Mouse (Mus musculus) small intestine, adult 2 months (tissue): ENCODE data around the gene Trpd52l3. TPM values are rescaled to one million over a fixed set of nuclear protein-coding genes. Genes with fewer than 3 reads are reported as not detected.

Source experiments
- H3K27ac ChIP-seq: fragments of 200-500 bp; 2 replicates; pipeline ENCODE4 v1.5.1; 2012; ENCODE audit warnings: low read depth, low read length, control low read depth, inconsistent platforms; ENCODE audit not compliant: insufficient read depth
- H3K27me3 ChIP-seq: fragments of 200-500 bp; 2 replicates; pipeline ENCODE4 v1.6.1; 2012; ENCODE audit warnings: mild to moderate bottlenecking, moderate library complexity, low read length, inconsistent platforms; ENCODE audit not compliant: control insufficient read depth, insufficient read depth
- H3K36me3 ChIP-seq: fragments of 200-500 bp; 2 replicates; pipeline ENCODE4 v1.6.1; 2012; ENCODE audit warnings: mild to moderate bottlenecking, low read length, control low read depth, inconsistent platforms; ENCODE audit not compliant: control insufficient read depth, insufficient read depth
- H3K4me1 ChIP-seq: fragments of 200-500 bp; 2 replicates; pipeline ENCODE4 v1.6.1; 2012; ENCODE audit warnings: low read length, inconsistent platforms, mixed read lengths; ENCODE audit not compliant: control insufficient read depth, insufficient read depth, insufficient read length
- H3K4me3 ChIP-seq: fragments of 200-500 bp; 2 replicates; pipeline ENCODE4 v1.5.1; 2012; ENCODE audit warnings: low read depth, mild to moderate bottlenecking, control low read depth, inconsistent platforms, low read length, moderate library complexity
- CTCF ChIP-seq: fragments of 200-500 bp; IDR thresholded peaks from 2 replicates; pipeline ENCODE4 v1.5.1; 2012; ENCODE audit warnings: low read depth, mild to moderate bottlenecking, control low read depth, inconsistent platforms, low read length, moderate library complexity, mixed read lengths; ENCODE audit not compliant: insufficient replicate concordance, insufficient read length; ENCODE audit errors: extremely low read depth
- POLR2A ChIP-seq: fragments of 200-500 bp; IDR thresholded peaks from 2 replicates; pipeline ENCODE4 v1.6.1; 2012; ENCODE audit warnings: low read depth, mild to moderate bottlenecking, control low read depth, inconsistent platforms, low read length, moderate library complexity
- WGBS: fragments of 180-500 bp; shearing (Covaris S2); methylation state at CpG from one replicate; pipeline ENCODE4 v1.1.7; 2018; 5-methylcytosine and 5-hydroxymethylcytosine counted together
- polyA plus RNA-seq: library from polyadenylated mRNA; depleted of rRNA; stranded (reverse); fragments of >200 nt; gene quantifications from 2 replicates; pipeline ENCODE4 v1.2.3, GENCODE M21; 2012; rRNA removed

Gene Trpd52l3
- polyA plus RNA-seq, 1 experiment = not detected

GRCm38 (mm10) chr19:30051479-30051878, 47.9 kb downstream of the Trpd52l3 start:
- Histone ChIP-seq H3K27me3 (no peaks in the 10 kb centered on the region), H3K4me1 (no peaks in the 10 kb centered on the region), H3K36me3 (peaks cover 1% of the 10 kb centered on the region), H3K27ac (no peak overlapping the region), H3K4me3 (no peak overlapping the region)
- WGBS = 87% methylated on average over 3 of the region's 3 CpGs
- no peak for TF ChIP-seq CTCF
- TF ChIP-seq POLR2A = no peak

GRCm38 (mm10) chr19:30054218-30054617, 50.6 kb downstream of the Trpd52l3 start:
- no peaks in the 10 kb centered on the region for H3K27me3 ChIP-seq
- TF ChIP-seq CTCF (no peak), POLR2A (no peak)
- no peak overlapping the region for H3K27ac ChIP-seq
- H3K36me3 ChIP-seq = 0 out of 2 replicates have a peak, but pooled peaks cover 4% of the 10 kb centered on the region
- WGBS = 90% methylated on average over 2 of the region's 2 CpGs
- no peaks in the 10 kb centered on the region for H3K4me1 ChIP-seq
- no peak overlapping the region for H3K4me3 ChIP-seq

Other genes starting within 250 kb of the Trpd52l3 start
- 1.3 and 2.8 TPM in 2 replicates for gene 9930021J03Rik, start 197.8 kb upstream of the Trpd52l3 start, polyA plus RNA-seq
- gene Ranbp6, start 190.8 kb upstream of the Trpd52l3 start, polyA plus RNA-seq = 0.20 and 0.42 TPM in 2 replicates
- 6.7 and 9.0 TPM in 2 replicates for gene Il33, start 78.7 kb upstream of the Trpd52l3 start, polyA plus RNA-seq
- gene Uhrf2, start 26.7 kb downstream of the Trpd52l3 start, polyA plus RNA-seq = 4.3 and 8.7 TPM in 2 replicates
- gene Gldc, start 171.6 kb downstream of the Trpd52l3 start, polyA plus RNA-seq = 0.16 and 0.85 TPM in 2 replicates
- gene Mbl2, start 229.2 kb downstream of the Trpd52l3 start, polyA plus RNA-seq = 1.6 and 7.9 TPM in 2 replicates